Mouse (Mus musculus) hindbrain, embryonic 14.5 days (tissue): ENCODE results near the gene Slc17a9. TPM values are rescaled to one million over a fixed set of nuclear protein-coding genes. Genes with fewer than 3 reads are reported as not detected.

Experiments
- ATAC-seq: fragments of 200-750 bp; cut with Nextera tagmentation; 2 replicates; pipeline ENCODE4 v1.8.0; 2017; ENCODE audit warnings: moderate number of reproducible peaks, mild to moderate bottlenecking, moderate TSS enrichment, moderate library complexity; ENCODE audit not compliant: low FRiP score
- DNase-seq: peaks from one replicate; pipeline ENCODE4 v3.0.0-alpha.2; 2015; ENCODE audit warnings: low spot score
- H3K27ac ChIP-seq: fragments of 300-500 bp; sonication (generic); 2 replicates; pipeline ENCODE4 v1.5.1; 2014; ENCODE audit warnings: mild to moderate bottlenecking, moderate library complexity
- H3K27me3 ChIP-seq: fragments of 300-500 bp; sonication (generic); 2 replicates; pipeline ENCODE4 v1.6.1; 2014; ENCODE audit warnings: mild to moderate bottlenecking, low read length, mixed read lengths; ENCODE audit not compliant: control insufficient read depth, insufficient read depth
- H3K36me3 ChIP-seq: fragments of 300-500 bp; sonication (generic); replicated peaks from 2 replicates; pipeline ENCODE4 v1.6.1; 2014; ENCODE audit not compliant: control insufficient read depth, insufficient read depth
- H3K4me1 ChIP-seq: fragments of 300-500 bp; sonication (generic); replicated peaks from 2 replicates; pipeline ENCODE4 v1.6.1; 2014; ENCODE audit warnings: antibody characterized with exemption, low read length, mixed read lengths; ENCODE audit not compliant: control insufficient read depth, insufficient read depth
- H3K4me2 ChIP-seq: fragments of 300-500 bp; sonication (generic); replicated peaks from 2 replicates; pipeline ENCODE4 v1.6.1; 2014; ENCODE audit warnings: mild to moderate bottlenecking, moderate library complexity
- H3K4me3 ChIP-seq: fragments of 300-500 bp; sonication (generic); replicated peaks from 2 replicates; pipeline ENCODE4 v1.5.1; 2014; ENCODE audit warnings: mild to moderate bottlenecking, low read length
- H3K9ac ChIP-seq: fragments of 300-500 bp; sonication (generic); 2 replicates; pipeline ENCODE4 v1.6.1; 2014
- H3K9me3 ChIP-seq: fragments of 300-500 bp; sonication (generic); 2 replicates; pipeline ENCODE4 v1.6.1; 2016; ENCODE audit warnings: low read length; ENCODE audit not compliant: control insufficient read depth
- WGBS: fragments of 180-500 bp; shearing (Covaris S2); extraction: QIAGEN DNeasy Blood & Tissue Kit; methylation state at CpG from one replicate; pipeline ENCODE4 v1.1.7; 2014; 5-methylcytosine and 5-hydroxymethylcytosine counted together
- polyA plus RNA-seq: library from polyadenylated mRNA; unstranded; fragments of >200 nt; fragmentation: Nextera tagmentation; extraction: Ambion mirVana; gene quantifications from 2 replicates; pipeline ENCODE4 v1.2.1, GENCODE M21; 2014

Gene Slc17a9
- polyA plus RNA-seq, 1 experiment from 2014 or later = 0.16 TPM

- DNase-seq (no peak), ATAC-seq (no peak)
- Histone ChIP-seq H3K36me3 (peaks cover 31% of the 10 kb centered on the region), H3K4me2 (no peak overlapping the region), H3K4me3 (no peak overlapping the region), H3K27me3 (no peaks in the 10 kb centered on the region), H3K9me3 (no peaks in the 10 kb centered on the region), H3K4me1 (no peaks in the 10 kb centered on the region), H3K9ac (no peak overlapping the region), H3K27ac (no peak overlapping the region)
- whole genome bisulfite sequencing = 41% methylated on average over 7 of the region's 8 CpGs
These were observed 980 bp downstream of the Slc17a9 start for GRCm38 (mm10) chr2:180725856-180726629.

DNA sequence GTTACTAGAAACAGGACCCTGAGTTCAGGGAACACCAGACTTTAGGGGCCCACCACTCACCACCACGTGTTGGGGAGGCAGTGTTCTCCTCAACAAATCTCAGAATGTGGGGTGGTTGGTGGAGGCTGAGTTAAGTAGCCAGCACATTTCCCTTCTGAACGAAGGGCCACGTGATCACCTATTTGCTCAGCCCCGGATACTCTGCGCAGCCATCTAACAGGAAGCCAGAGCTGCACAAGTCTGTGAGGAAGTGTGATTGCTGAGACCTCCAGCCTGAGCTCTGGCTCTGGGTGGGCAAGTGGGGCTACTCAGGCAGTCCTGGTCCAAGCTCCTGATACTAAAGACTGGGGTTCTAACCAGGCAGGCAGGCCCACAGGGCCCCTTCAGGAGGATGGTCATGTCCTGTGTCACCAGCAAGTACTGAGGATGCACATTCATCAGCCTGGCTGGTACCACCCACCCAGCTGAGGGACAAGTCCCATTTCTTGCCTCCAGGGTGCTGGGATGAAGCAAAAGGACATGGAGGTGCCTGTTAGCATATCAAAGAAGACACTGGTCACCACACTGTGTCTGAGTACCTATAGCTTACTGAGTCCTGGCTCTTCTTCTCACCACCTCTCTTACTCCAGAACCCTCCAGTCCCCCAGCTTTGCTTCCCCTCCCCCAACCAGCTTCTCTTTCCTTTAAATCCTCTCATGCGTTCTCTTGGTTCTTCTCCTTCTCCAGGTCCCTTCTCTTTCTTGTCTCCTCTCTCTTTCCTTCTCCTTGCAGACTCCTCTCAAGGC, 1.8 kb downstream of the Slc17a9 start:
- H3K4me3 ChIP-seq = no peak overlapping the region
- WGBS = 77% methylated on average over 6 of the region's 6 CpGs
- H3K9me3 ChIP-seq = no peaks in the 10 kb centered on the region
- H3K4me2 ChIP-seq = no peak overlapping the region
- ATAC-seq (no peak), DNase-seq (no peak)
- no peak overlapping the region for H3K9ac ChIP-seq
- peaks cover 23% of the 10 kb centered on the region for H3K36me3 ChIP-seq
- no peak overlapping the region for H3K27ac ChIP-seq
- no peaks in the 10 kb centered on the region for H3K4me1 ChIP-seq
- H3K27me3 ChIP-seq = no peaks in the 10 kb centered on the region

- H3K9me3 ChIP-seq = no peaks in the 10 kb centered on the region
- no peak overlapping the region for H3K27ac ChIP-seq
- no peak overlapping the region for H3K4me2 ChIP-seq
- no peak for ATAC-seq
- no peaks in the 10 kb centered on the region for H3K27me3 ChIP-seq
- 60% methylated on average over 4 of the region's 4 CpGs for WGBS
- H3K4me3 ChIP-seq = no peak overlapping the region
- H3K36me3 ChIP-seq = peaks cover 16% of the 10 kb centered on the region
- no peaks in the 10 kb centered on the region for H3K4me1 ChIP-seq
- no peak overlapping the region for H3K9ac ChIP-seq
- DNase-seq = no peak
These were observed 2.6 kb downstream of the Slc17a9 start for GRCm38 (mm10) chr2:180727613-180728021.

DNA sequence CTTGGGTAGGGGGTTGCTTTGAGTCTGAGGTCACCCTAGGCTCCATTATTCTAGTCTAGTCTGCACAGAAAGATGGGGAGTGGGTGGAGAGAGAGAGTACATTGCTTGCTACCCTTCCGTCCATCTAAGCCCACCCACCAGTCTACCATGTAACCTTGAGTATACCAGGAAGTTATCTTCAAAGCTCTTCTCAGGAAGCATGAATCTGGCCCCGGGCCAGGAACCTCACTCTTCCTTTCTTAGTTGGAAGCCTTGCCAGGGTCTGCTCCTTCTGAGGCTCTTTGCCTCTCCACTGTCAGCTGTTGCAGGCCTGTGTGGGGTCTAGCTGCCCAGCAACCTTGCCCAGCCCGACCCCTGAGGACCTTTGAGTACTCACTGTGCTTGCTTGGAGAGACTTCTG, 6.0 kb downstream of the Slc17a9 start:
- ATAC-seq = no peak
- 71% methylated on average over 3 of the region's 3 CpGs for WGBS
- Histone ChIP-seq H3K36me3 (no peaks in the 10 kb centered on the region), H3K4me1 (no peaks in the 10 kb centered on the region), H3K4me2 (no peak overlapping the region), H3K9me3 (no peaks in the 10 kb centered on the region), H3K4me3 (no peak overlapping the region), H3K27ac (no peak overlapping the region), H3K9ac (no peak overlapping the region), H3K27me3 (no peaks in the 10 kb centered on the region)
- DNase-seq = no peak

DNA sequence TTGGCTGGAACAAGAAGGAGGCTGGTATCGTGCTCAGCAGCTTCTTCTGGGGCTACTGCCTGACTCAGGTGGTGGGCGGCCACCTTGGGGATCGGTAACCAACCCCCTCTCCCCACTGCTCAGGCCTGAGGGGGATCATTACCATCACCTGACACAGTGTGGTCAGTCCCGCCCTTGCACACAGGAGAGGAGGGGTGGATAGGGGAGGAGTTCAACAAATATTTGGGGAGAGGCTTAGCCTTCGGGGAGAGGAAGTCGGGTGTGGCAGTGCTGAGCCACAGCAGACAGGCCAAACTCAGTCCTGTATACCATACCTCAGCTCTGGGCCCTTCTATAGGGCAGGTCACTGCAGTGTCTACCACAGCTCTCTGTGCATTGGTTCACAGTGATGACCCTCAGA, 6.9 kb downstream of the Slc17a9 start:
- no peak overlapping the region for H3K27ac ChIP-seq
- no peak overlapping the region for H3K9ac ChIP-seq
- no peaks in the 10 kb centered on the region for H3K36me3 ChIP-seq
- 80% methylated on average over 6 of the region's 6 CpGs for WGBS
- DNase-seq (no peak), ATAC-seq (no peak)
- H3K4me1 ChIP-seq = no peaks in the 10 kb centered on the region
- H3K9me3 ChIP-seq = no peaks in the 10 kb centered on the region
- no peaks in the 10 kb centered on the region for H3K27me3 ChIP-seq
- no peak overlapping the region for H3K4me2 ChIP-seq
- no peak overlapping the region for H3K4me3 ChIP-seq

DNA sequence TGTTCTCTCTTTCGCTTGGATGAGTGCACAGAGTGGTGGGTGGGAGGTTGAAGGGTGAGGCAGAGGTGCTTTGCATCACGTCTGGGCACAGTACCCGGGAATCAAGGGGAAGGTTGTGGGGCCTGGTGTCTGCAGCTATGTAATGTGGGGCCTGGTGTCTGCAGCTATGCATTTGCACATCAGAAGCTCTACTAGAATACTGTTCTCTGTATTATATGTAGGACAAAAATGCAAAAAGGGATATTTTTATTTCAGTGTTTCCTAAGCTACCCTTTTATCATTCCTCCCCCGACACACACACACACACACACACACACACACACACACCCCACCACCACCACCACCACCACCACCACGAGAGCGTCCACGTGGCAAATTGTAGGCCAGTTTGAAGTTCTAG, 10.2 kb downstream of the Slc17a9 start:
- DNase-seq (no peak), ATAC-seq (no peak)
- Histone ChIP-seq H3K9ac (no peak overlapping the region), H3K27me3 (no peaks in the 10 kb centered on the region), H3K4me3 (no peak overlapping the region), H3K27ac (no peak overlapping the region), H3K36me3 (no peaks in the 10 kb centered on the region), H3K9me3 (no peaks in the 10 kb centered on the region), H3K4me2 (no peak overlapping the region), H3K4me1 (no peaks in the 10 kb centered on the region)
- WGBS = 81% methylated on average over 7 of the region's 7 CpGs

- DNase-seq (no peak), ATAC-seq (no peak)
- no peaks in the 10 kb centered on the region for H3K27me3 ChIP-seq
- no peak overlapping the region for H3K9ac ChIP-seq
- H3K9me3 ChIP-seq = no peaks in the 10 kb centered on the region
- H3K36me3 ChIP-seq = no peaks in the 10 kb centered on the region
- no peak overlapping the region for H3K4me2 ChIP-seq
- H3K4me3 ChIP-seq = no peak overlapping the region
- WGBS = 82% methylated on average over 2 of the region's 2 CpGs
- no peak overlapping the region for H3K27ac ChIP-seq
- no peaks in the 10 kb centered on the region for H3K4me1 ChIP-seq
These were observed 12.9 kb downstream of the Slc17a9 start for GRCm38 (mm10) chr2:180737984-180738383.

GRCm38 (mm10) chr2:180740349-180740748, 15.3 kb downstream of the Slc17a9 start:
- 40% methylated on average over 3 of the region's 3 CpGs for WGBS
- Histone ChIP-seq H3K9me3 (no peaks in the 10 kb centered on the region), H3K36me3 (no peaks in the 10 kb centered on the region), H3K4me3 (no peak overlapping the region), H3K4me1 (no peaks in the 10 kb centered on the region), H3K9ac (no peak overlapping the region), H3K27ac (no peak overlapping the region), H3K4me2 (no peak overlapping the region), H3K27me3 (no peaks in the 10 kb centered on the region)
- ATAC-seq = no peak
- no peak for DNase-seq

DNA sequence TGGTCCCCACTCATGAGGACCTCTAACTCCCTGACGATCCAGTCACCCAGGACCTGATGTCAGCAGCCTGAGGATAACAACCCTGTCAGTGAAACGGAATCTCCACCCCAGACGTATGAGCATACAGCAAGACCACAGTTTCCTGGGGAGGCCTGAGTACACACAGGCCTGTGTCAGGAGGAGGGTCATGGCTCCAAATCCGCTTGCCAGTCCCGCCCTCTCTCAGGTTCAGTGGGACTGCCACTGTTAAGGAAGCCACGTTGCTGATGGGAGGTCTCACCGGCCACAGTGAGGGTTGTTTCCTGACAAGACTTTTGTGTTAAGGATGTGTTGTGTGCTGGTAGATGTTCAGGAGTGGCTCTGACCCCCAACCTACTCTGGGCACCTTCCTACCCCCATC, 16.4 kb downstream of the Slc17a9 start:
- H3K4me3 ChIP-seq = no peak overlapping the region
- 80% methylated on average over 7 of the region's 7 CpGs for WGBS
- H3K27ac ChIP-seq = no peak overlapping the region
- 0 out of 2 replicates have a peak, but pooled peaks cover under 1% of the 10 kb centered on the region for H3K4me1 ChIP-seq
- no peak overlapping the region for H3K4me2 ChIP-seq
- H3K36me3 ChIP-seq = no peaks in the 10 kb centered on the region
- no peak overlapping the region for H3K9ac ChIP-seq
- no peak for ATAC-seq
- no peaks in the 10 kb centered on the region for H3K27me3 ChIP-seq
- H3K9me3 ChIP-seq = no peaks in the 10 kb centered on the region
- no peak for DNase-seq
